Mouse (Mus musculus) bone marrow, adult 2 months (tissue): Measurements from ENCODE around the gene Mansc1.

Experiments
- CTCF ChIP-seq: fragments of 200-500 bp; IDR thresholded peaks from 2 replicates; pipeline ENCODE4 v1.5.1; 2011; ENCODE audit warnings: low read length, control low read depth; ENCODE audit not compliant: control insufficient read depth, insufficient read depth
- POLR2A ChIP-seq: fragments of 200-500 bp; IDR thresholded peaks from 2 replicates; pipeline ENCODE4 v1.6.1; 2011; ENCODE audit warnings: low read depth, mild to moderate bottlenecking, control low read depth, low read length, borderline replicate concordance; ENCODE audit not compliant: control insufficient read depth

GRCm38 (mm10) chr6:134648356-134648755 is 16.1 kb upstream of the Mansc1 start:
- TF ChIP-seq POLR2A (no peak), CTCF (no peak)
